Mouse (Mus musculus): ENCODE data around the gene Aldh1b1. TPM values are rescaled to one million over a fixed set of nuclear protein-coding genes. Genes with fewer than 3 reads are reported as not detected.
A peak's percentile ranks its signal among the peaks of the same experiment; 100 is the strongest.

Aldh1b1 gene
- polyA plus RNA-seq, 1 experiment from 2014 or later = 153 TPM

- H3K9me3 ChIP-seq (replicated peaks) = no peaks in the 10 kb centered on the region
- H3K4me3 ChIP-seq = peak overlapping the region; percentile 29
- ATAC-seq (replicated peaks; ENCODE audit: insufficient number of reproducible peaks, insufficient read depth, low FRiP score, low read depth) = 0 out of 2 replicates have a peak, but pooled peaks have one; percentile 24
- 6% methylated on average over 10 of the region's 10 CpGs for WGBS
- no peaks in the 10 kb centered on the region for H3K27me3 ChIP-seq
- H3K4me1 ChIP-seq (replicated peaks) = peaks cover 70% of the 10 kb centered on the region
- peak overlapping the region; percentile 58 for H3K4me2 ChIP-seq
- no peaks in the 10 kb centered on the region for H3K36me3 ChIP-seq
- peak overlapping the region; percentile 69 for H3K27ac ChIP-seq
- H3K9ac ChIP-seq = 0 out of 2 replicates have a peak overlapping the region, but pooled peaks have one; percentile 1
Measured at GRCm38 (mm10) chr4:45764141-45764494, 34.7 kb upstream of the Aldh1b1 start.

GRCm38 (mm10) chr4:45765121-45765564 lies 33.7 kb upstream of the Aldh1b1 start:
- no peaks in the 10 kb centered on the region for H3K36me3 ChIP-seq
- H3K4me2 ChIP-seq = peak overlapping the region; percentile 43
- H3K27me3 ChIP-seq = 0 out of 2 replicates have a peak, but pooled peaks cover under 1% of the 10 kb centered on the region
- H3K9ac ChIP-seq = no peak overlapping the region
- H3K4me3 ChIP-seq = no peak overlapping the region
- 6% methylated on average over 16 of the region's 16 CpGs for WGBS
- ATAC-seq (replicated peaks; ENCODE audit: insufficient number of reproducible peaks, insufficient read depth, low FRiP score, low read depth) = no peak
- H3K27ac ChIP-seq = peak overlapping the region; percentile 3
- peaks cover 80% of the 10 kb centered on the region for H3K4me1 ChIP-seq (replicated peaks)
- no peaks in the 10 kb centered on the region for H3K9me3 ChIP-seq (replicated peaks)

GRCm38 (mm10) chr4:45765565-45766201 lies 33.1 kb upstream of the Aldh1b1 start:
- no peaks in the 10 kb centered on the region for H3K36me3 ChIP-seq
- peaks cover 85% of the 10 kb centered on the region for H3K4me1 ChIP-seq (replicated peaks)
- H3K9me3 ChIP-seq (replicated peaks) = no peaks in the 10 kb centered on the region
- H3K4me3 ChIP-seq = no peak overlapping the region
- H3K27ac ChIP-seq = peak overlapping the region; percentile 18; the same call in 1 of the 2 replicates
- H3K4me2 ChIP-seq = peak overlapping the region; percentile 43
- no peak overlapping the region for H3K9ac ChIP-seq
- no peak for ATAC-seq (replicated peaks; ENCODE audit: insufficient number of reproducible peaks, insufficient read depth, low FRiP score, low read depth)
- H3K27me3 ChIP-seq = 0 out of 2 replicates have a peak, but pooled peaks cover 3% of the 10 kb centered on the region
- WGBS = 21% methylated on average over 15 of the region's 18 CpGs

- no peak overlapping the region; the same call in 1 of the 2 replicates for H3K27ac ChIP-seq
- no peak overlapping the region for H3K4me2 ChIP-seq
- H3K36me3 ChIP-seq = no peaks in the 10 kb centered on the region
- no peak overlapping the region for H3K4me3 ChIP-seq
- ATAC-seq (replicated peaks; ENCODE audit: insufficient number of reproducible peaks, insufficient read depth, low FRiP score, low read depth) = no peak
- H3K9me3 ChIP-seq (replicated peaks) = no peaks in the 10 kb centered on the region
- no peak overlapping the region for H3K9ac ChIP-seq
- 63% methylated on average over 7 of the region's 7 CpGs for WGBS
- 0 out of 2 replicates have a peak, but pooled peaks cover 3% of the 10 kb centered on the region for H3K27me3 ChIP-seq
- peaks cover 91% of the 10 kb centered on the region for H3K4me1 ChIP-seq (replicated peaks)
Measured at GRCm38 (mm10) chr4:45766774-45767173, 32.0 kb upstream of the Aldh1b1 start.

- ATAC-seq (replicated peaks; ENCODE audit: insufficient number of reproducible peaks, insufficient read depth, low FRiP score, low read depth) = peak; percentile 71
- Histone ChIP-seq H3K27me3 (0 out of 2 replicates have a peak, but pooled peaks cover 3% of the 10 kb centered on the region), H3K9ac (no peak overlapping the region), H3K4me2 (peak overlapping the region; percentile 21; the same call in 1 of the 2 replicates), H3K27ac (peak overlapping the region; percentile 43), H3K36me3 (no peaks in the 10 kb centered on the region), H3K4me3 (no peak overlapping the region), H3K4me1 (replicated peaks) (peaks cover 82% of the 10 kb centered on the region), H3K9me3 (replicated peaks) (no peaks in the 10 kb centered on the region)
- 15% methylated on average over 11 of the region's 11 CpGs for WGBS
Measured at GRCm38 (mm10) chr4:45767891-45768558, 30.8 kb upstream of the Aldh1b1 start.

GRCm38 (mm10) chr4:45769141-45769540 lies 29.7 kb upstream of the Aldh1b1 start:
- 55% methylated on average over 10 of the region's 10 CpGs for whole genome bisulfite sequencing
- H3K27ac ChIP-seq = peak overlapping the region; percentile 15; the same call in 1 of the 2 replicates
- H3K9ac ChIP-seq = no peak overlapping the region
- 0 out of 2 replicates have a peak, but pooled peaks cover 3% of the 10 kb centered on the region for H3K27me3 ChIP-seq
- H3K4me1 ChIP-seq (replicated peaks) = peaks cover 71% of the 10 kb centered on the region
- no peaks in the 10 kb centered on the region for H3K9me3 ChIP-seq (replicated peaks)
- H3K36me3 ChIP-seq = no peaks in the 10 kb centered on the region
- no peak for ATAC-seq (replicated peaks; ENCODE audit: insufficient number of reproducible peaks, insufficient read depth, low FRiP score, low read depth)
- no peak overlapping the region for H3K4me3 ChIP-seq
- H3K4me2 ChIP-seq = no peak overlapping the region

- Histone ChIP-seq H3K4me1 (replicated peaks) (peaks cover 62% of the 10 kb centered on the region), H3K4me2 (no peak overlapping the region), H3K9ac (no peak overlapping the region), H3K27ac (no peak overlapping the region), H3K27me3 (0 out of 2 replicates have a peak, but pooled peaks cover 5% of the 10 kb centered on the region), H3K9me3 (replicated peaks) (no peaks in the 10 kb centered on the region), H3K4me3 (no peak overlapping the region), H3K36me3 (no peaks in the 10 kb centered on the region)
- ATAC-seq (replicated peaks; ENCODE audit: insufficient number of reproducible peaks, insufficient read depth, low FRiP score, low read depth) = no peak
- WGBS = 32% methylated on average over 10 of the region's 10 CpGs
Measured at GRCm38 (mm10) chr4:45769791-45770637, 28.8 kb upstream of the Aldh1b1 start.

- no peaks in the 10 kb centered on the region for H3K36me3 ChIP-seq
- H3K27ac ChIP-seq = no peak overlapping the region
- H3K4me2 ChIP-seq = no peak overlapping the region
- H3K9ac ChIP-seq = no peak overlapping the region
- no peak for ATAC-seq (replicated peaks; ENCODE audit: insufficient number of reproducible peaks, insufficient read depth, low FRiP score, low read depth)
- H3K27me3 ChIP-seq = 0 out of 2 replicates have a peak, but pooled peaks cover 5% of the 10 kb centered on the region
- no peaks in the 10 kb centered on the region for H3K9me3 ChIP-seq (replicated peaks)
- H3K4me3 ChIP-seq = no peak overlapping the region
- H3K4me1 ChIP-seq (replicated peaks) = peaks cover 56% of the 10 kb centered on the region
- WGBS = 57% methylated on average over 4 of the region's 4 CpGs
Measured at GRCm38 (mm10) chr4:45770638-45771033, 28.2 kb upstream of the Aldh1b1 start.

GRCm38 (mm10) chr4:45771173-45771572 lies 27.6 kb upstream of the Aldh1b1 start:
- Histone ChIP-seq H3K36me3 (no peaks in the 10 kb centered on the region), H3K4me1 (replicated peaks) (peaks cover 50% of the 10 kb centered on the region), H3K27ac (no peak overlapping the region), H3K9me3 (replicated peaks) (no peaks in the 10 kb centered on the region), H3K27me3 (0 out of 2 replicates have a peak, but pooled peaks cover 5% of the 10 kb centered on the region), H3K4me2 (no peak overlapping the region), H3K9ac (no peak overlapping the region), H3K4me3 (no peak overlapping the region)
- WGBS = 45% methylated on average over 8 of the region's 8 CpGs
- no peak for ATAC-seq (replicated peaks; ENCODE audit: insufficient number of reproducible peaks, insufficient read depth, low FRiP score, low read depth)

- Histone ChIP-seq H3K27me3 (0 out of 2 replicates have a peak, but pooled peaks cover 5% of the 10 kb centered on the region), H3K36me3 (no peaks in the 10 kb centered on the region), H3K9ac (no peak overlapping the region), H3K27ac (no peak overlapping the region), H3K9me3 (replicated peaks) (no peaks in the 10 kb centered on the region), H3K4me3 (no peak overlapping the region), H3K4me1 (replicated peaks) (peaks cover 46% of the 10 kb centered on the region), H3K4me2 (no peak overlapping the region)
- WGBS = 6% methylated on average over 5 of the region's 5 CpGs
- no peak for ATAC-seq (replicated peaks; ENCODE audit: insufficient number of reproducible peaks, insufficient read depth, low FRiP score, low read depth)
Measured at GRCm38 (mm10) chr4:45771619-45772018, 27.2 kb upstream of the Aldh1b1 start.

GRCm38 (mm10) chr4:45783671-45784070 lies 15.2 kb upstream of the Aldh1b1 start:
- H3K4me1 ChIP-seq (replicated peaks) = peaks cover 13% of the 10 kb centered on the region
- no peak overlapping the region for H3K27ac ChIP-seq
- no peak overlapping the region for H3K4me3 ChIP-seq
- 0 out of 2 replicates have a peak, but pooled peaks have one; percentile 53 for ATAC-seq (replicated peaks; ENCODE audit: insufficient number of reproducible peaks, insufficient read depth, low FRiP score, low read depth)
- no peaks in the 10 kb centered on the region for H3K9me3 ChIP-seq (replicated peaks)
- no peaks in the 10 kb centered on the region for H3K36me3 ChIP-seq
- WGBS = 12% methylated on average over 1 of the region's 1 CpGs
- no peak overlapping the region for H3K4me2 ChIP-seq
- H3K27me3 ChIP-seq = peaks cover 3% of the 10 kb centered on the region; the same call in 1 of the 2 replicates
- H3K9ac ChIP-seq = no peak overlapping the region
